Mouse (Mus musculus): ENCODE measurements around the gene Cacna1c. TPM values are rescaled to one million over a fixed set of nuclear protein-coding genes. Genes with fewer than 3 reads are reported as not detected.
A peak's percentile ranks its signal among the peaks of the same experiment; 100 is the strongest.

Gene Cacna1c
- total RNA-seq, 2 experiments from 2014 or later: 72.7 to 76.0 TPM

DNA sequence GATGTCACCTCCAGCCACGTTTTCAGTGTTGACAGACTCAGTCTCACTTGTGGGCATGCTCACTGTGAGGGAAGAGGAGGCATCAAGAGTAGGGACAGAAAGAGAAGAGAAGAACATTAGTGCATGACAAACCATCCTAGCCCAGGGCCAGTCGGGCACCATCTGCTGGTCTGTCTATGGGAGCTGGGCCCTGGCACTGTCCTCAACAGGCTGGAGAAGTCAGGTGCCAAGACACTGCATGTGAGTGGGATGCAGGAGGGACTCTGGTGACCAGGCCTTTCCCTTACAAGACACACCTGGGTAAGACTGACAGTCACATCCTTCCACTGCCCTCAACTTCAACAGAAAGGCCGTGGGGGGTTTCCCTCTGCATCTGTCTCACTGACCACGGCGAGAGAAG, 482.9 kb downstream of the Cacna1c start:
- DNase-seq (ENCODE audit: low spot score in 2 of 2): no peak

DNA sequence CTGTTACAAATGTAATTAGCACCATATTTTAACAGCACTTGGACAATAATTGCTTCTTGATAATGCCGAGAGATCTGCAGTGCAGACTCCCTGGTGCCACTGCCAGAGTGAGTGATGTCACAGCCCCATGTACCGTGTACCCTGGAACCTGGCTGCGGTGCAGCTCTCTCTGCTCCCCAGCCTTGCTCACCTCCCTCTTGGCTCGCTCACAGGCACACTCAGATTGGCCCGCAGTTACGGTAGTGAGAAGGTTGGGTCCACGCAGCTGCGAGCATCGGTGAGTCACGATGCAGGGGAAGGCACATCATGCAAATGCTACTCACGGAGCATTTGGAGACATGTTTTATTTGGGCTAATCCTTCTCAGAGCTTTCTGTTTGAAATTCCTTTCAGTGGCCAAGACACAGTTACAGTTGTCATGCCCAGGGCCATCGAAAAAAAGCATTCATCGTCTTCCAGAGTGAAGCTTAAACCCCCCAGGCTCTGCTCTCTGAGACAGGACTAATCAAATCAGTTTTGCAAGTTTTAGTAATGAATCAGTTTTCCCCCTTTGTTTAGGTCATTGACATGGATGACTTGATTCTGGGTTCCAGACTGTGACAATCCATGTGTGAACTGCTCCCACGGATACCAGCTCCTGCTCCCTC, 484.4 kb downstream of the Cacna1c start:
- DNase-seq (ENCODE audit: low spot score in 2 of 2): peak; percentile 27 to 30

DNA sequence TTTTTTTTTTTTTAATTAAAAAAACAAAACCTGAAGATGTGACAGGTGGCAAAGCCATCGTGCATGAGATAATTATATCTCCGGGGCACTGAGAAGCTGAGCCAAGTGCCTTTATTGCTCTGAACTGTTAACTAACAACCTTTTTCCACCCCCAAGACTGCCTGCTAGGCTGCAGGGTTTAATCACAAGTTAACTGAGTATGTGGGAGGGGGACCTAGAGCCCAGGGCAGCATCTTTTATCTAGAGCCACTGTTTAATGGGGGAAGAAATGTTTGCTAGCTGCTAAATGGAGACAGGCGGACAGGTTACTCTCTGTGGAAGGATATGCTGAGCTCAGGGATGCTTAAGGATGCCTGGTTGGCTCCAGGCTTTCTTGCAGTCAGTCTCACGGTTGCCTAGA, 489.2 kb downstream of the Cacna1c start:
- no peak for DNase-seq (ENCODE audit: low spot score in 2 of 2)

DNA sequence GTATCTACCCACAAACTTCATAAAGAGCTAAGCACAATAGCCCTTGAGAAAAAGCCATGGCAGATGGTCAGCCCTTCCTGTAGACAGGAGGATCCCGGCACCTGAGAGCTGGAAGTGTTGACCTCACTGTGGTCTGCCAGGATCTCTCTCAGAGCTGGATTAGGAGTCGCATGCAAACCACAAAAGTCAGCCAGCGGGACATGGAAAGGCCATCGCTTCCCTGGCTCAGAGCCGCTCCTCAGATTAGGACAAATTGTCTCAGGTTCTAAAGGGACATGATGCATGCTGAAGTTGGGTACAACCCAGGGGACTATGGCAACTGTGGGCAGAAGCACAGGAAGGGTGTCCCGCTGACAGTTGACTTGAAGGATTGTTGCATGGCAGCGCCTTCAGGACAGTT, 490.4 kb downstream of the Cacna1c start:
- DNase-seq (ENCODE audit: low spot score in 2 of 2): no peak

DNA sequence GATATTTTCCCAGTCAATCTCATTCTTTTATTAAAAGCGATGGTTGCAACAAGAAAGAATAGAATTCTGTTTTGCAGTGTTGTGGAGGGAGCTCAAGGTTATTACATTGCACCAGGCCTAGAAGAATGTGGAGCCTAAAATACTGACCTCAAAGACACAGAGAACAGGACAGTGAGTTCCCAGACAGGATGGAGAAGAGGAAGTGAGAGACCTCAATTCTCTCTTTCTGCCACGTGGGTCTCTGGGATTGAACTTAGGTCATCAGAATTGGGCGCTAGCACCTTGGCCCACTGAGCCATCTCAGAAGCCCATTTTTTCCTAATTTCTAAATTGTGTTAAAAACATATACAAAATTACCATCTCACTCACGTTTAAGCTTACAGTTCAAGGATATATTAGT, 501.6 kb downstream of the Cacna1c start:
- DNase-seq (ENCODE audit: low spot score in 2 of 2): no peak

DNA sequence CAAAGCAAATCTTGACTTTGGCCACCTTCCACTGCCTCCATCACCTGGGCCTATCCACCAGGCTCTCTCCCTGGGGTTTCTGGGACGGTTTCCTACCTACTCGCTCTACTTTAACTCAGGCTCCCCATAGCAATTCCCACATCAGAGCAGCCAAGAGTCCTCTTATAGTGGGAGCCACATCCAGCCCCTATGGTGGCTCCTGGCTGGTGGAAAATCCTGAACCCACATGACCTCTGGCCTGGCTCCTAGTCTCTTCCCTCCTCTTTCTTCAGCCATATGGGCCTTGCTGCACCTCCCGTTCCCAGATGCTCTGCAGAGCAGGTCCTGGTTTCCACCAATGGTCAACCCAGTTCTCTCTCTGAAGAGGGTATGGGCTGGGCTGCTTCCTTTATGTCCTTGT, 506.8 kb downstream of the Cacna1c start:
- DNase-seq (ENCODE audit: low spot score in 2 of 2): no peak

DNA sequence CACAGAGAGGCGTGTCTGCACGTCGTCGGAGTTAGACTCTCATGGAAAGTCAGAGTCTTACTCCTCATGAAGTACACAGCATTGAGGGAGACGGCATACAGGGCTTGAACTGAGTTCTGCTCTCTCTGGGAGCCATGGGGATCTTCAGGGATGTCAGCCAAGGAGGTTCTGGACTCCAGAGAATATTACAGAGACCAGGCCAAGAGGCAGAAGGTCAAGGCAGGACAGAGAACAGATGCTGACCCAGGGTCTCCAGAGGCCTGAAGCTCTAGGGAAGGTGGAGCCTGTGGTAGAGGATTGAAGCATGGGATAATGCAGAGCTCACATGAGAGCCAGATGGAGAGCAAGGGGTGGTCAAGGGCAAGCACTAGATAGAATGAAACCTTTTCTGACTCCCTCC, 507.4 kb downstream of the Cacna1c start:
- no peak for DNase-seq (ENCODE audit: low spot score in 2 of 2)

DNA sequence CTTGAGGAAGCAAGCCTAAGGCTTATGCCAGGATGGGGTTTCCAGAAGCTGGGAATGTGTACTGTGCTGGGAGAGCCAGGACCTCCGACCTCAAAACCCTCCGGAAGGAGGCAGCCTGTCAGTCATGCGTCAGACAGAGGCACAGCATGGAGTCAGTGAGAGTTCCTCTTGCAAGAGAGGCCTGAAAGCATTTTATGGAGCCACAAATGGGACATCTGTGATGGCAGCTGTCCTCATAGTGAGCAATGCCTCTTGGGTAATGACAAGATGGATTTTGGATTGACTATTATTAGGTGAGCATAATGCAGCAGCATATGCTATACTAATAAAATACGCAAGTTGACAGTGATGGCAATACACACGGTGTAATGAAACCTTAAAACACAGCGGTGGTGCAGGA, 515.4 kb downstream of the Cacna1c start:
- peak; percentile 36 to 54 for DNase-seq (ENCODE audit: low spot score in 2 of 2)

DNA sequence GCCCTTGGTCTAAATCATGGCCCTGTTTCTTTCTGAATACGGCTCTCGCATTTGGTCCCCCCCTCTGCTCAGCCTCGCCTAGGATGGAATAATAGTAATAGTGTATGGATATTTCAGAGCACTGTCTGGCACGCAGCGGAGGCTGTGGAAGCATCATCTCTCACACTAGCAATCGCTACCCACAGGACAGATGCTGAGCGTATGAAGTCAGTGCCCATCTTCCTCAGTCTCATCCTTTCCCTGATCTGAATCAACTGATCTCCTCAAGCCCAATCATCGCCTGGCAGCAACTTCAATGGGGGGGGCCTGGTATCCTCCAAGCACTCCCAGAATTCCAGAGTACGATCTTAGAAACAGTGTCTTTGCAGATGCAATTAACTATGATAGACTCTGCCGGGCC, 518.2 kb downstream of the Cacna1c start:
- no peak for DNase-seq (ENCODE audit: low spot score in 2 of 2)

DNA sequence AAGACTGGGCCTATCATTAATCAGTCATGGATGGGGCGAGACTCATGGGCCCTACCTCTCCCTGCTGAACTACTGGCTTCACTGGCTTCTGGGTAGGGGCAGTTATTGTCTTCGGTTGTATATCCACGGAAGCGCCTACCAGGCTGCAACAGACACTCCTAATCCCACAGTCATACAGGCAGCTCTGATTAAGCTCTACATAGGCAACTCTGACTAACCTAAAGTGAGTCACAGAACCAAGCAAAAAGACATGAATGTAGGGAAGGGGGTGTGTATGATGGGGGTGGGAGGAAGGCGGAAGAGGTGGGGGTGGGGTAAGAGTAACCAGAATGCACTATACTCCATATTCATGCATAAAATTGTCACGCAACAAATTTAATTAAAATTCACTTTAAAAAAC, 518.9 kb downstream of the Cacna1c start:
- DNase-seq (ENCODE audit: low spot score in 2 of 2): no peak

DNA sequence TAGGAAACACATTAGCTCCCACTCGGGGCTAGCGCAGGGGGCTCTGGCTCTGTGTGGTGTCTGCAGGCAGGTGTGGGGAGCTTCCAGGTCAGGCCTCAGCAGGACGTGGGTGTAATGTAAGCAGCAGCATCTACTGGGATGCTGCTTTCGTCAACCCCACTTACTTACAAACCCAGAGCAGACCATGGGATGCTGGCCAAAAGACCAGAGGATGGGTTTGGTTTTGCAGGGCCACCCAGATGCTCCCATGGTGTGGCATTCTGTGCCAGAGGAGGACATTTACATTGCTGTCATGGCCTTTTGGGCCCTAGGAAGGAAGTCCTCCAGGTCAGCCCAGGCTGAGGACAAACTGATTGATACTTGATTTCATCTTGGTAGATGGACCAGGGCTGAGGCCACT, 521.4 kb downstream of the Cacna1c start:
- no peak for DNase-seq (ENCODE audit: low spot score in 2 of 2)

DNA sequence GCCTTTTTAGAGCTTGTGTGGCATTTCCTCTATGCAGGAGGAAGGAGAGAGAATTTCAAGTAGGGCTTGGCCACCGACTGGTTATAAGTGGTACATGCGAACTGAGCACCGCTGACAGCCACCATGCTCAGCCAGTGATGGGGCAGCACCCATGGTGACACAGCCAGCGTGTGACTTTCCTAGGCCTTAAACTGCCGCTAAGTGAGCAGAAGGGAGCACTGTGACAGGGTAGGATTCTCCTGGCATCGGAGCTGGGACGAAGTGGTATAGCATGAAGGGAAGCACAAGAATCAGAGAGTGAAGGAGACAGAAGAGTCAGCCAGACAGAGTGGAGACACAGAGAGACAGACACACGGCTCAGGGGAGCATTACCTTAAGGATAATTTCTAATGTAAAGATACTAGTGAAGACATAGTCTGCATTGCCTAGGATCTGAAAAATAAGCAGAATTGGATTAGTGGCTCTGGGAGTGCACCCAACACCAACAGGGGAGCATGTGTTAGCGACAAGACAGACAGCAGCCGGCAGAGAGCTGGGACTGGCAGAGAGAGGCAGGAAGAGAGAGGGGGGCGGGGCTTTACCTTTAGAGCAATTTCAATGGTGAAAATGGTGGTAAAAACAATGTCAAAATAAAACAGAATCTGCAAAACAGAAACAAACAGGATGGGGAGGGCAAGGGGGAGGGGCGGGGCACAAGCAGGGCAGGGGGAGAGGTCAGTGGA, 522.1 kb downstream of the Cacna1c start:
- DNase-seq (ENCODE audit: low spot score in 2 of 2): peak; percentile 24 to 49

DNA sequence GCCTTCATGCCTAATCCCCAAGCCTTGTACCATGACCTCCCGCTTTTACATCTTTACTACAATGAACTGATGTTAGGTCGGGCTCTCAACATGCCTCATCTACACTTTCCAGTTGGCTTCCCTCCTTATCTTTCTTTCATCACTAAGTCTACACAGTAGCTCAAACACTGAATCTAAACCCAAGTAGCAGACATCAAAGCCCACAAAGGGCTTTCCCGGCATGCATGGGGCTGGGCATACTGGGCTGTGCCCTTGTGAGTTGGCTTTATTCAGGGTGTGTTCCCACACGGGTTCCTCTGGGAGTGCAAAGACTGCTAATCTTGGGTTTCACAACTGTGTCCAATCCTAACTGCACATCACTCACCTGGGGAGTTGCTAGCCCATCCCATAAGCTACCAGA, 542.9 kb downstream of the Cacna1c start:
- no peak for DNase-seq (ENCODE audit: low spot score in 2 of 2)

DNA sequence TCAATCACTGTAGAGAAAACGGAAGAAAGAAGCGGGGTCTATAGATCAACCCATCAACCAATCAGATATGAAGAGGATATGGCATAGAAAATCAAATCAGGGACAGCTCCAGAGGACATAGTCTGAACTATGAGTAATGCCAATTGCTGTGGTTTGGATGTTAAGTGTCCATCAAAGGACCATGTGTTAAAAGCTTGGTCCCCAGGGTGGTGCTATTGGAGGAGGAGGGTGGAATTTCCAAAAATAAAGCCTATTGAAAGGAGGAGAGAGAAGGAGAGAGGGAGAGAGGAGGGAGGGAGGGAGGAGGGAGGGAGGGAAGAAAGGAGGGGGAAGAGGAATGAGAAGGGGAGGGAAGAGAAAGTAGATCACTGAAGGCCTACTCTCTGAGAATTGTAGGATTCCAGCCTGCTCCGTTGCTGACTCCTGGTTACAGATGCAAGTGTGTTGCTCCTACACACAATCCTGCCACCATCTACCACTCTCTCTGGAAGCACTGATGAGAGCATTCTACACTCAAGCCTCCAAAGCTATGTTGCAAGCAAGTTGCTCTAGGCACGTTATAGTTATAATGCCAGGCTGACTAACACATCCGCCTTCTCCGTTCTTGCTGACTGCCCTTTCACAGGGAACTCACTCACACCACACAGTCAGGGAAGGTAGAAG, 547.0 kb downstream of the Cacna1c start:
- DNase-seq (ENCODE audit: low spot score in 2 of 2): no peak

DNA sequence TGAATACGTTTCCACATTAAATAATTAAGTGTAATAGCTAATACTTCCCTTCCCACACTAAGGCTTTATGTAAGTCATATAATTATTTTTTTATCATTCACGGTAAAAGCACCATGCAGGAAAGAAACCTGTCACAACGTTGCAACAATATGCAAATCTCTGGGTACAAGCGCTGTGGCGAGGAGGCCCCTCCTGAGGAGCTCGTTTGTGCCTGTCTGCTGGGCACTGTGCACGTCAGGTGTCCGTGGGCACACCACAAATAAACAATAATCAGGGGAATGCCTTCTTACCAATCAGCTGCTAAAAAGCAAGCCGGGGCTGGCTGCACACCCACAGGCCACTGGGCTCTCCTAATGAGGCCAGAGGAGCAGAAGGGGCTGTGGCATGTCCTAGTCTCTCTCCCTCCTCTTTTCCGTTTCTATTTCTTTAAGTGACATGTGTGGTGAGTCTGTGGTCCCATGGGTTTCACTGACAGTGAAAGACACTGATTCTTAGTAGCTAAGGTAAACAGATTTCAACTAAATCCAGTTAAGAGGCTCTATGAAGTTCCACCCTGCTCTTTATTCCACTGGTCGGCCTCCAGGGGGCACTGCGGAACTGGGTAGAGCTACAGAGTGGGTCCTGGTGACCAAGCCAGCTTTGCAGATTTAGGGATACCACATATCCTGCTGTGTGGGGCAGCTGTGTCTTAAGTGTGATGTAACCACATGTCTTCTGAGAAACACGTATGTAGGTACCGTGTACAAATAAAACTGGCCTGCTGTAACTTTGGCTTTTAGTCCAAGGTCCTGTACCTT, 549.8 kb downstream of the Cacna1c start:
- peak; percentile 85 to 91 for DNase-seq (ENCODE audit: low spot score in 2 of 2)

DNA sequence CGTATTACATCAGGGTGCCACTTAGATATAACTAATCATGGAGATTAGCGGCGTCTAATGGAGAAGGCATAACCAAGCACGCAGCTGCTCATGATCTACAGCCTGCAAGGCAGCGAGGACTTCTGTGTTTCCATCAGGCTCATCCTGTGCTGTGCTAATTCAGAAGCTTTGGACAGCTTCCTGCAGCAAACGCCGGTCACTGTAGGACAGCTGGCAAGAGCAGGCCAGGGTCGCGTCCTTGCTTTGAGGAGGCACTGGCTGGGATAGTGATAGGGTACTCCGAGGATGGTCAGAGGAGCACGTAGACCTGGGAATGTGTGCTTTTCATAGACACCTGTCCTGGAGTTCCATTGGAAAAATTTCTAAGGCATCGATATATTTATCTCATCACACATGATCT, 551.4 kb downstream of the Cacna1c start:
- no peak for DNase-seq (ENCODE audit: low spot score in 2 of 2)

DNA sequence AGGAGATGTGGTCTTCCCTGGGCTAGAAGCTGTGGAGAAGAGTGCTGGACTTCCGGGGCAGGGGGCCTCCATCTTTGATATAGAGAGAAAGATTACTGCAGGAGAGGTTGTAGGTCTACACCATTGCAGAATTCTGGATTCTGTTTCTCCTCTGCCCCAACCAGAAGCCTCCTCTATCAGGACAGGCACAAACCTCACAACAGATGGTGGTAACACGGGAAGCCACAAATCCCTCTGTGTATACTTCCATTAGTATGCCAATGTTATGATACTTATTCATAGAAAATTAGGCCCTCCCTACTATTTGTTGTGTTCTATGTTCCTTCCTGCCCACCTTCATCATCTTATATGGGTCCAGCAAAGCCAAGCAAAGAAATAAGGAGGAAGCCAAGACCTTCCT, 552.7 kb downstream of the Cacna1c start:
- no peak for DNase-seq (ENCODE audit: low spot score in 2 of 2)

DNA sequence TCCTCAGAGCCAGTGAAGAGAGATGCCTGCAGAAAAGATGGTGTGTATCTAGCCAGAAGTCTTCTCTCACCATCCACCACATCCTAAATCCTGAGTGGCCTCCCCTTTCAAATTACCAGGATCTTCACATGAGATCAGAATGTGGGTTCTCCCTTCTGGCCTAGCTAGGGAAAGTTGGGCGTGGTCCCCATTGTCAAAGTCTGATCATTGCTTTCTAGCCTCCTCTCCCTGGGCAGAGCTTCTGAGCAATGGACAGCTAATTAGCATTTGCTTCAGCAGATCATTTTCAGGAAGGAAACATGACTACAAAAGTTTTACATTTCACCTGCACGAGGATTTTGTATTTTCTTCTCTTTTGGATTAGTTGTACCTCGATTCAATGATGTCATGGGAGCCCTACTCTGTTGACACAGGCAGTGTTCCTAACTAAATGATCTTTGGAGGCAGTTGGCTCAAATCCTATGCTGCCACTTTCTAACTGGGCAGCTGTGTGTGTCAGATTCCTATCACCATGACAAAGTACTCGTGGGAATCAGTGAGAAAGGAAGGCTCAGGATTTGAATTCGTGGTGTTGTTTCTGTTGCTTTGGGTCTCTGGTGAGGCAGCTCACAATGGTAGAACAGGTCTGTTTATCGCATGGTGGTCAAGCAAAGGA, 554.4 kb downstream of the Cacna1c start:
- DNase-seq (ENCODE audit: low spot score in 2 of 2): no peak

DNA sequence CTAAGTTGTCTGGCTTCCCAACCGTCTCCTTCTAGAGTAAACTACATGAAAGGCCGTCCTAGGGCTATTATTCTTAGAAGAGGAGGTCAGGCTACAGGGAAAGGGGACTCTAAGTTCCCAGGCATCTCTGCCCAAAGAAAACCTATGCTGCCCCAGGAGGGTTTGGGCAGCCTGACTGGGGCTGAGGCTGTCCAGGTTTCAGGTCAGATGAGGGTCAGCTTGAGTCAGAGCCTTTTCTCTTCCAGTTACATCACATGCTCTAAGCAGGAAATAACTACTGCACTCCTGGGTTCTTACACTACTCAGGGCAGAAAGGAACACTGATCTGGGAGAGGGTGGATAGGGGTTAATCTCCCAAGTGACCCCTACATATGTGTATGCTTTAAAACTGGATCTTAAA, 556.4 kb downstream of the Cacna1c start:
- DNase-seq (ENCODE audit: low spot score in 2 of 2): no peak

DNA sequence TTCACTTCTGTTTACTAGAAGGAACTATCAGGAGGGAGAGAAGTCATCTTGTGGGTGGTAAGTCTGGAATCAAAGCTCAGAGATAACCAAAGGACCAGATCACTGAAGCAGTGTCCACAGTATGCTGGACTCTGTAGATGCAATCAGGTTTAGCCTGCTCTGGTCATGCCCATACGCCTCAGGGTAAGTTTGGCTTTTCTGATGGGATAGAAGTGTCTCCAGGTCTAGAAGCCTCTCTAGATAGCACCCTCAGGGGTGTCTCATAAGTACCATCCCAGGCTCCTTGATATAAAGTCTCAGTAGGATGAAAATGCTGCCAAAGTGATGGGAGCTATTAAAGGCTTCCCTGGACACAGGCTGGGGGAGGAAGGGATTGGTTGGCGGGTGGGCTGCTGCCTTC, 557.3 kb downstream of the Cacna1c start:
- DNase-seq (ENCODE audit: low spot score in 2 of 2): no peak

DNA sequence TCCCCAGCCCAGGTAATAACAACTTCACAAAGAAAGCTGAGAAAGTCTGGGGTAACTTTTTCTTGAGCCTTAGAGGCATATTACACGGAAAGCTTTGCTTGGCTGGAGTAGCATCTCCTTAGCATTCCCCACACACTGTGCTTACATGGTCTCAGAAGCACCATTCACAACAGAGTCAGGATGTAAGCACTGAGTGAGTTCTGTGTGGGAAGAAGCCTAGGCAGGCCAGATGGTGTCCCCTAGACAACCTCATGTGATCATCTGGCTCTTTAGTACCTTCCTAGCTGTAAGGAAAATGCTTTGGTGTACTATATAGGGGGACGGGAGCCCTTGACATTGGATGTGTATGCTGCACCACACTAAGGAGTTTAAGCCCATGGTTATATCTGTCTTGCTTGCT, 563.7 kb downstream of the Cacna1c start:
- DNase-seq (ENCODE audit: low spot score in 2 of 2): no peak
